Mouse (Mus musculus): ENCODE measurements around the gene Kank3.

GRCm38 (mm10) chr17:33804745-33805144 is 5.6 kb upstream of the Kank3 start:
- TF ChIP-seq CTCF (IDR thresholded peaks at IDR 0.05; ENCODE audit: control insufficient read depth, insufficient read depth, low read length) (no peak), POLR2A (IDR thresholded peaks at IDR 0.05; ENCODE audit: borderline replicate concordance, control insufficient read depth, low read depth, low read length) (no peak)
